Mouse (Mus musculus): ENCODE measurements around the gene Med27. TPM values are rescaled to one million over a fixed set of nuclear protein-coding genes. Genes with fewer than 3 reads are reported as not detected.

The Med27 gene
- polyA plus RNA-seq, 1 experiment from 2014 or later: 57.1 TPM

- Histone ChIP-seq H3K4me1 (ENCODE audit: control insufficient read depth, insufficient read depth, low read length) (no peaks in the 10 kb centered on the region), H3K4me3 (ENCODE audit: low read length) (no peak overlapping the region), H3K27ac (ENCODE audit: low read depth, low read length) (no peak overlapping the region), H3K36me3 (ENCODE audit: control insufficient read depth, insufficient read depth, low read length) (no peaks in the 10 kb centered on the region), H3K9me3 (ENCODE audit: control insufficient read depth, low read length) (no peaks in the 10 kb centered on the region), H3K27me3 (ENCODE audit: control insufficient read depth, insufficient read depth, low read length) (no peaks in the 10 kb centered on the region), H3K4me2 (replicated peaks; ENCODE audit: low read depth, low read length) (no peak overlapping the region), H3K9ac (ENCODE audit: low read depth, low read length) (no peak overlapping the region)
- no peak for ATAC-seq (ENCODE audit: low FRiP score, low TSS enrichment)
- WGBS: 73% methylated on average over 10 of the region's 10 CpGs
These were observed 38.8 kb downstream of the Med27 start for GRCm38 (mm10) chr2:29385405-29385804.

- Histone ChIP-seq H3K36me3 (ENCODE audit: control insufficient read depth, insufficient read depth, low read length) (no peaks in the 10 kb centered on the region), H3K9me3 (ENCODE audit: control insufficient read depth, low read length) (no peaks in the 10 kb centered on the region), H3K27ac (ENCODE audit: low read depth, low read length) (no peak overlapping the region), H3K9ac (ENCODE audit: low read depth, low read length) (no peak overlapping the region), H3K27me3 (ENCODE audit: control insufficient read depth, insufficient read depth, low read length) (no peaks in the 10 kb centered on the region), H3K4me1 (ENCODE audit: control insufficient read depth, insufficient read depth, low read length) (no peaks in the 10 kb centered on the region), H3K4me3 (ENCODE audit: low read length) (no peak overlapping the region), H3K4me2 (replicated peaks; ENCODE audit: low read depth, low read length) (no peak overlapping the region)
- ATAC-seq (ENCODE audit: low FRiP score, low TSS enrichment): no peak
- WGBS: 84% methylated on average over 2 of the region's 2 CpGs
These were observed 40.6 kb downstream of the Med27 start for GRCm38 (mm10) chr2:29387268-29387667.

- ATAC-seq (ENCODE audit: low FRiP score, low TSS enrichment): no peak
- H3K36me3 ChIP-seq (ENCODE audit: control insufficient read depth, insufficient read depth, low read length): no peaks in the 10 kb centered on the region
- no peak overlapping the region for H3K4me2 ChIP-seq (replicated peaks; ENCODE audit: low read depth, low read length)
- no peaks in the 10 kb centered on the region for H3K4me1 ChIP-seq (ENCODE audit: control insufficient read depth, insufficient read depth, low read length)
- 90% methylated on average over 7 of the region's 7 CpGs for WGBS
- no peaks in the 10 kb centered on the region for H3K27me3 ChIP-seq (ENCODE audit: control insufficient read depth, insufficient read depth, low read length)
- no peak overlapping the region for H3K4me3 ChIP-seq (ENCODE audit: low read length)
- H3K27ac ChIP-seq (ENCODE audit: low read depth, low read length): no peak overlapping the region
- no peak overlapping the region for H3K9ac ChIP-seq (ENCODE audit: low read depth, low read length)
- H3K9me3 ChIP-seq (ENCODE audit: control insufficient read depth, low read length): no peaks in the 10 kb centered on the region
These were observed 42.3 kb downstream of the Med27 start for GRCm38 (mm10) chr2:29388937-29389336.

- H3K36me3 ChIP-seq (ENCODE audit: control insufficient read depth, insufficient read depth, low read length): no peaks in the 10 kb centered on the region
These were observed 44.5 kb downstream of the Med27 start for GRCm38 (mm10) chr2:29391086-29391485.

GRCm38 (mm10) chr2:29391996-29392395 lies 45.4 kb downstream of the Med27 start:
- no peak overlapping the region for H3K4me2 ChIP-seq (replicated peaks; ENCODE audit: low read depth, low read length)
- no peaks in the 10 kb centered on the region for H3K4me1 ChIP-seq (ENCODE audit: control insufficient read depth, insufficient read depth, low read length)
- no peaks in the 10 kb centered on the region for H3K9me3 ChIP-seq (ENCODE audit: control insufficient read depth, low read length)
- WGBS: 40% methylated on average over 1 of the region's 1 CpGs
- H3K36me3 ChIP-seq (ENCODE audit: control insufficient read depth, insufficient read depth, low read length): no peaks in the 10 kb centered on the region
- H3K4me3 ChIP-seq (ENCODE audit: low read length): no peak overlapping the region
- no peaks in the 10 kb centered on the region for H3K27me3 ChIP-seq (ENCODE audit: control insufficient read depth, insufficient read depth, low read length)
- H3K27ac ChIP-seq (ENCODE audit: low read depth, low read length): no peak overlapping the region
- H3K9ac ChIP-seq (ENCODE audit: low read depth, low read length): no peak overlapping the region
- ATAC-seq (ENCODE audit: low FRiP score, low TSS enrichment): no peak

More at GRCm38 (mm10) chr2:29391086-29391485, 44.5 kb downstream of the Med27 start:
- Histone ChIP-seq H3K27ac (ENCODE audit: low read depth, low read length) (no peak overlapping the region), H3K4me2 (replicated peaks; ENCODE audit: low read depth, low read length) (no peak overlapping the region), H3K27me3 (ENCODE audit: control insufficient read depth, insufficient read depth, low read length) (no peaks in the 10 kb centered on the region), H3K4me1 (ENCODE audit: control insufficient read depth, insufficient read depth, low read length) (no peaks in the 10 kb centered on the region), H3K4me3 (ENCODE audit: low read length) (no peak overlapping the region), H3K9me3 (ENCODE audit: control insufficient read depth, low read length) (no peaks in the 10 kb centered on the region), H3K9ac (ENCODE audit: low read depth, low read length) (no peak overlapping the region)
- ATAC-seq (ENCODE audit: low FRiP score, low TSS enrichment): no peak
- 85% methylated on average over 4 of the region's 4 CpGs for WGBS

- H3K27me3 ChIP-seq (ENCODE audit: control insufficient read depth, insufficient read depth, low read length): no peaks in the 10 kb centered on the region
- 86% methylated on average over 7 of the region's 7 CpGs for WGBS
- ATAC-seq (ENCODE audit: low FRiP score, low TSS enrichment): no peak
- no peak overlapping the region for H3K4me3 ChIP-seq (ENCODE audit: low read length)
- no peaks in the 10 kb centered on the region for H3K9me3 ChIP-seq (ENCODE audit: control insufficient read depth, low read length)
- H3K9ac ChIP-seq (ENCODE audit: low read depth, low read length): no peak overlapping the region
- H3K4me2 ChIP-seq (replicated peaks; ENCODE audit: low read depth, low read length): no peak overlapping the region
- no peak overlapping the region for H3K27ac ChIP-seq (ENCODE audit: low read depth, low read length)
- H3K36me3 ChIP-seq (ENCODE audit: control insufficient read depth, insufficient read depth, low read length): no peaks in the 10 kb centered on the region
- H3K4me1 ChIP-seq (ENCODE audit: control insufficient read depth, insufficient read depth, low read length): no peaks in the 10 kb centered on the region
These were observed 53.6 kb downstream of the Med27 start for GRCm38 (mm10) chr2:29400234-29400633.

GRCm38 (mm10) chr2:29400812-29401211 lies 54.2 kb downstream of the Med27 start:
- Histone ChIP-seq H3K9ac (ENCODE audit: low read depth, low read length) (no peak overlapping the region), H3K4me2 (replicated peaks; ENCODE audit: low read depth, low read length) (no peak overlapping the region), H3K27ac (ENCODE audit: low read depth, low read length) (no peak overlapping the region), H3K36me3 (ENCODE audit: control insufficient read depth, insufficient read depth, low read length) (no peaks in the 10 kb centered on the region), H3K27me3 (ENCODE audit: control insufficient read depth, insufficient read depth, low read length) (no peaks in the 10 kb centered on the region), H3K4me3 (ENCODE audit: low read length) (no peak overlapping the region), H3K4me1 (ENCODE audit: control insufficient read depth, insufficient read depth, low read length) (no peaks in the 10 kb centered on the region), H3K9me3 (ENCODE audit: control insufficient read depth, low read length) (no peaks in the 10 kb centered on the region)
- 92% methylated on average over 3 of the region's 3 CpGs for WGBS
- ATAC-seq (ENCODE audit: low FRiP score, low TSS enrichment): no peak

- 69% methylated on average over 1 of the region's 1 CpGs for WGBS
- Histone ChIP-seq H3K9me3 (ENCODE audit: control insufficient read depth, low read length) (no peaks in the 10 kb centered on the region), H3K27ac (ENCODE audit: low read depth, low read length) (no peak overlapping the region), H3K27me3 (ENCODE audit: control insufficient read depth, insufficient read depth, low read length) (no peaks in the 10 kb centered on the region), H3K4me1 (ENCODE audit: control insufficient read depth, insufficient read depth, low read length) (no peaks in the 10 kb centered on the region), H3K4me2 (replicated peaks; ENCODE audit: low read depth, low read length) (no peak overlapping the region), H3K4me3 (ENCODE audit: low read length) (no peak overlapping the region), H3K36me3 (ENCODE audit: control insufficient read depth, insufficient read depth, low read length) (no peaks in the 10 kb centered on the region), H3K9ac (ENCODE audit: low read depth, low read length) (no peak overlapping the region)
- no peak for ATAC-seq (ENCODE audit: low FRiP score, low TSS enrichment)
These were observed 55.2 kb downstream of the Med27 start for GRCm38 (mm10) chr2:29401868-29402267.

GRCm38 (mm10) chr2:29402550-29403076 lies 56.0 kb downstream of the Med27 start:
- ATAC-seq (ENCODE audit: low FRiP score, low TSS enrichment): no peak
- H3K4me3 ChIP-seq (ENCODE audit: low read length): no peak overlapping the region
- peaks cover 3% of the 10 kb centered on the region; the same call in 1 of the 2 replicates for H3K4me1 ChIP-seq (ENCODE audit: control insufficient read depth, insufficient read depth, low read length)
- H3K27ac ChIP-seq (ENCODE audit: low read depth, low read length): no peak overlapping the region
- H3K36me3 ChIP-seq (ENCODE audit: control insufficient read depth, insufficient read depth, low read length): no peaks in the 10 kb centered on the region
- H3K9ac ChIP-seq (ENCODE audit: low read depth, low read length): no peak overlapping the region
- 83% methylated on average over 3 of the region's 3 CpGs for WGBS
- no peaks in the 10 kb centered on the region for H3K27me3 ChIP-seq (ENCODE audit: control insufficient read depth, insufficient read depth, low read length)
- H3K4me2 ChIP-seq (replicated peaks; ENCODE audit: low read depth, low read length): no peak overlapping the region
- H3K9me3 ChIP-seq (ENCODE audit: control insufficient read depth, low read length): no peaks in the 10 kb centered on the region
